Mouse (Mus musculus): ENCODE measurements at regions not wholly inside any gene's neighbourhood (a gene's known extent, or its start where the extent isn't known, plus 50 kb on each side); places are given as distances from the start of the nearest gene placed in this dataset.

DNA sequence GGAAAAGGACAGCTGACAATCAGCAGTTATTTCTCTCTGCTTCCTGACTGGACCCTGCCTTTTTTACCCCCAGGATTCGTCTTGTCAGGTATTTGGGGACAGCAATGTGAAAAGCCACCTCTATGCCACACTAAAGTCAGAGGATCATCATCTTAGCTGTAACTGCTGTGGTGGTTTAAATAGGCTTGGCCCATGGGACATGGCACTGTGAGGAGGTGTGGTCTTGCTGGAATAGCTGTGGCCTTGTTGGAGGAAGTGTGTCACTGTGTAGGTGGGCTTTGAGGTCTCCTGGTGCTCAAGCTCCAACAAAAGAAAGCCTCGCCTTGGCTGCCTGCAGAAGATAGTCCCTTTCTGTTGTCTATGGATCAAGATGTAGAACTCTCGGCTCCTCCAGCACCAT, 83.9 kb upstream of the Dlg1 start:
- TF ChIP-seq CTCF (IDR thresholded peaks at IDR 0.05; ENCODE audit: low read depth): no peak
- no peak for TF ChIP-seq EP300 (IDR thresholded peaks at IDR 0.05; ENCODE audit: low read depth)
